Mouse (Mus musculus) heart, postnatal 14 days (tissue): ENCODE measurements around the gene Copz1. TPM values are rescaled to one million over a fixed set of nuclear protein-coding genes. Genes with fewer than 3 reads are reported as not detected.
A peak's percentile ranks its signal among the peaks of the same experiment; 100 is the strongest.
"Not testable (repeated sequence)": the region's sequence is repeated elsewhere in the genome, so short reads cannot be mapped to it uniquely, and the experiment has no call there.

Source experiments
- DNase-seq, 2 experiments: peaks; one replicate each; pipeline ENCODE4 v3.0.0; 2021 to 2022
- intact Hi-C: fragments of 180-260 bp; cut with DNase I; formaldehyde crosslinking; loops from one replicate; pipeline ENCODE4 v1.15.1; 2025
- total RNA-seq, 2 experiments: library from RNA; stranded (reverse); gene quantifications; 2 replicates each; pipeline ENCODE4 v1.2.3; 2021

Gene Copz1
- total RNA-seq, 2 experiments from 2014 or later, result 58.9 to 63.6 TPM

- not testable (repeated sequence) for DNase-seq
- intact Hi-C loops, result loop anchor here (2.0 kb wide), 1 partner anchor 57 kb away; no protein-coding TSS in a partner anchor
These were observed 23.0 kb upstream of the Copz1 start for GRCm38 (mm10) chr15:103249511-103249910.

DNA sequence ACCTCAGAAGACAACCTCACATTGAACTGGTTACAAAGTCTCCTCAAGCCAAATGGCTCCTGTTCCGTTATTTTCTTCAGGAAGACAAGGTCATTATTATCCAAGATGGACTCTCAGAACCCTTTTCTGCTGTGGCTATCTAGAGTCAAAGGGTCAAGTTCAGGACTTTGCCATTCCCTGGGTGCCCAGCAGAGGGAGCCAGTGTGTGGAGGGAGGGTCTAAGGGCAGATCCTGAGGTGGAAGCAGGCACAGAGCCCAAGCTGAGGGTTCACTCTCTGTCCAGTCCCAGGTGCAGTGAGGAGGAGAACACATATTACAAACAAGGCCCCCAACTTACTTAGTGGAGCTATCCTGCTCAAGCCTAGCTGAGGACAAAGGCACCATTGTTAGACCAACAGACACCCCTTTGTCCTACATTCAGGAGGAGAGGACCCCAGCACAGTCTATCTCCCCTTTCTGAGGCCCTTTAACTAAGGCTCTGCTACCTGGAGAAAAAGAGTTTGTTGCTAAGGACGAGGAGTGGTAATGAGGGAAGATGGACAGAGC is 22.2 kb upstream of the Copz1 start:
- DNase-seq, result peak; percentile 73 to 82

GRCm38 (mm10) chr15:103251595-103251994 is 20.9 kb upstream of the Copz1 start:
- DNase-seq, result no peak
- intact Hi-C loops, result no loop called here

More for the DNA sequence above, 22.2 kb upstream of the Copz1 start:
- intact Hi-C loops, result no loop called here

DNA sequence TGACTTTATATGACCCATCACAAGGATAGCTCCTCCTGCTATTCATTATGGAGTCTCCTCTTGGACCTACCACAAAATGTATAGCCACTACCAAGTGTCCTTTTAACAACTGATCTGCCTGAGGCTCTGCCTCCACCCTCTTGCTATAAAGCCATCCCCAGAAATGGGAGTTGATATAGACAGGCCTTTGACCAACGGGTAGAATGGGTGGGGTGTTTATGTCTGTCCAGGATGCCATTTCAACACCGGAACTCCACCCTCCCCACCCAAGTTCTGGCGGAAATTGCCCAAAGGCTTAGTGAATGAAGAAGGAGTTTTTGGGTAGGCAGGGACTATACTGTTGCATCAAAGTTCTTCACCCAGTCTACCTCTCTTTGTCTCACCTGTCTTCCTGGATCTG is 19.9 kb upstream of the Copz1 start:
- intact Hi-C loops, result no loop called here

DNA sequence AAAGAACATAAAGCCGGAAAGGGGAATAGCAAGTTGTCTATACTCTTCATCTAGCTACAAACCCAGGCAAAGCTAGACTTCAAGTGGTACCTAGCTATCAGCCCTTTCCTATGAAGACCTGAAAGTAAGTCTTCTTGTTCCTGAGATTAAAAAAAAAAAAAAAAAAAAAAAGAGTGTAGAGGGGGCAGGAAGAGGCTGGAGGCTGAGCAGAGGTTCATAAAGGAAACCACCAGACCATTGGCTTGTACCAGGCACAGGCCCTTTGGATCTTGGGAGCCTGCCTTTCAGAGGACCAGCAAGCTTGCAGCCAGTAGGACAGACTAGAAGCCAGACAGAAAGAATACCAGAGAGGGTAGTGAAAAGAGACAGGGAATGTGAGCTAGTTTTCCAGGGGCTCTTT is 19.2 kb upstream of the Copz1 start:
- intact Hi-C loops, result no loop called here
- no peak for DNase-seq

More for the DNA sequence above, 19.9 kb upstream of the Copz1 start:
- no peak for DNase-seq

GRCm38 (mm10) chr15:103255169-103255568 is 17.3 kb upstream of the Copz1 start:
- DNase-seq, result peak; percentile 31 to 41
- intact Hi-C loops, result no loop called here

DNA sequence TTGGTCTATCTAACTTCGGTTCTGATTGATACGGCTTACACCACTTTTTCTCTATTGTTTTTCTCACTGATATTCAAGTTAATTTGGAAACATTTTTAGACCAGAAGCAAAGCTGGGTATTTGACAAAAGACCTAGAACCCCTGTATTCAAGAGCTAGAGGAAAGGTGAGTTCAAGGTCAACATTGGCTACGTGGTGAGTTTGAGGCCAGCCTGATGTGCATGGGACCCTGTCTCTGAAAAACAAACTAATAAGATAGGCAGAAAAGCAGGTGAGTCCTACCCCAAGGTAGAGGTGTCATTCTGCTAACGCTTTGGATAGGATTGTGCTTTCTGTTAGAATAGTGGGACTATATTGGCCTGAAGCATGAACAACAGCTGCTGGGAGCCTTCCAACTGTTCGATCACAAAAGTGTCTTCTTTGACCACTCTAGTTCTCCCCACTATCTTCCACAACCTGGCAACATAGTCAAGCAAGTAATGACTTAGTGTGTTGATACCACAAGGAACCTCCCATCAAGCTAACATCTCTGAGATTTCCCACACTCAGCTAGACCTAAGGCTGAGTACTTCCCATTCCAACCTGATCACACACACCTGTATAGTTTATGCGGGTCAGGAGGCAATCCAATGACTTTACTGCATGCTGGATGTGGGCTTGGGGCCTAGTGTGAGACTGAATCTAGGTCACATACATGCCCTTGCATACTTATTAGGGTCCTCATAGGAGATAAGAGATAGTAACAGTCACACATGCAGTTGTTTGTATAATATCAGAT is 16.1 kb upstream of the Copz1 start:
- DNase-seq, result no peak
- intact Hi-C loops, result no loop called here

DNA sequence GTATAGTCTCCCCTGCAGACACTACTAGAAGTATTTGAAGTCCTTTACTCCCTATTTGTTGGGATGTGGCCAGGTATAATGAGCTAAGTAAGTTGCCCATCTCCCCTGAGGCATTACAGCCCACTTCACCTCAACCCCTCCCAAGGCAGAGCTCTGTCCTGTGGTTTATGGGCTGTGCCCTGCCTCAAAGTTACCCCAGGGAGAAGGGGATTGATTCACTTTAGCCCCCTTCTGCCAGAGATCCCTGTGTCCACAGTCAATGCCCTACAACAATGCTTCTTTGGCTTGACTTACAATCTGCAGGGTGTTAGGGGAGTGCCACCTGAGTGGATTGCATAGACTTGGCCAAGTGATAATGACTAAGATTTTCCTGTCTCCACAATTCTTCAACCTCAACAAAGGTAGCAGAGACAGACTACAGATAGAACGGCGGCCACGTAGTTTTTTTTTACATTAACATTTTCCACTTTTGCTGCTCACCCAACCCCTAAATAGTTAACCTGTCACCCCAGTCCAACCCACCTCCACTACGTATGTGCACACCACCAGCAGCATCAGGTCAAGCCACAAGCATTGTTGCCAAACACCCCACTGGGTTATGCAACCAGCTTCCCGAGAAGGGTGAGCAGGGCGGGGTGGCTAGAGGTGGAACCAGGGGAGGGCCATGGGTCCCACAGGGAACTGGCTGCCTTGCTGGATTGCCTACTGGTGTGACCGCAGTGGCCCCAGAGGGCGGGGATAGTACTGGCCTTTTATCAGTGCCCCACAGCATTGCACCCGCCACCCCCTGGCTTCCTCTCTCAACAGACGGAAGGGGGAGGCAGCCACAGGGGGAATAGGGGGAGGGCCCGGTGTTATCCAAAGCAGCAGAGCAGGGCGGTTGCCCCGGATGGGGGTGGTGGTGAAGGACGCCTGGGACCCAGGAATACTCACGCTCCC is 14.5 kb upstream of the Copz1 start, which contains the start of gene Nfe2:
Gene Nfe2, minus strand, starts transcription at position 614 of the 939 bp plus-strand sequence.
- intact Hi-C loops, result no loop called here
- peak; percentile 67 to 69 for DNase-seq

GRCm38 (mm10) chr15:103259162-103259561 is 13.4 kb upstream of the Copz1 start:
- no peak for DNase-seq
- intact Hi-C loops, result no loop called here

DNA sequence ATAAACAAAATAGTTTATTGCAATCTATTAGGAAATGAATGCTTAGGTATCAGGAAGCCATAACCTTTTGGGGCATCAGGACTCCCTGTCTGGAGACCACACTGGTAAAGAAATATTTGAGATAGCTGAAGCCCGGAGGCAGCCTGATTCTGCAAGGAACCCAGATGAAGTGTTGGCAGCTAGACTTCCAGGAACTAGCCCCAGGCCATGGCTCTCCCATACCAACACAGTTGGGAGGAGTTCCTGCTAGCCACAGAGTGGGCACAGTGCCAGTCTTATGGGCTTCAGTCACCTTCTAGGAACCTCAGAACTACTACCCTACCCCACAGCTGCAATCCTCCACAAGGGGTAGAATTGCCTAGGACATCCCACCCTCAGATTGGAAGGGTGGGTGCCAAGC is 12.5 kb upstream of the Copz1 start:
- no peak for DNase-seq
- intact Hi-C loops, result no loop called here

- intact Hi-C loops, result no loop called here
- no peak for DNase-seq
These were observed 7.7 kb upstream of the Copz1 start for GRCm38 (mm10) chr15:103264794-103265193.

GRCm38 (mm10) chr15:103268903-103269302 is 3.6 kb upstream of the Copz1 start:
- intact Hi-C loops, result no loop called here

DNA sequence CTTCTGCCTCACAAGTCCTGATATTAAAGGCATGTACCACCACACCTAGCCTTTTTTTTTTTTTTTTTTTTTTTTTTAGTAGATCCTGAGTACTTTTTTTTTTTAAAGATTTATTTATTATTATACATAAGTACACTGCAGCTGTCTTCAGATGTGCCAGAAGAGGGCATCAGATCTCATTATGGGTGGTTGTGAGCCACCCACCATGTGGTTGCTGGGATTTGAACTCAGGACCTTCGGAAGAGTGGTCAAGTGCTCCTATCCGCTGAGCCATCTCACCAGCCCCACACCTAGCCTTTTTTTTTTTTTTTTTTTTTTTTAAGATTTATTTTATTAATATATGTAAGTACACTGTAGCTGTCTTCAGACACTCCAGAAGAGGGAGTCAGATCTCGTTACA is 3.4 kb downstream of the Copz1 start:
- DNase-seq, result not testable (repeated sequence)
- intact Hi-C loops, result loop anchor here (2.0 kb wide), 2 partner anchors 29 to 91 kb away; no protein-coding TSS in a partner anchor

More at GRCm38 (mm10) chr15:103268903-103269302, 3.6 kb upstream of the Copz1 start:
- DNase-seq, result no peak

GRCm38 (mm10) chr15:103277949-103278348 is 5.4 kb downstream of the Copz1 start:
- intact Hi-C loops, result loop anchor here (2.0 kb wide), 1 partner anchor 93 kb away; no protein-coding TSS in a partner anchor
- no peak for DNase-seq

- peak in 1 of 2 experiments; percentile 51 for DNase-seq
- intact Hi-C loops, result no loop called here
These were observed 7.2 kb downstream of the Copz1 start for GRCm38 (mm10) chr15:103279750-103280149.

DNA sequence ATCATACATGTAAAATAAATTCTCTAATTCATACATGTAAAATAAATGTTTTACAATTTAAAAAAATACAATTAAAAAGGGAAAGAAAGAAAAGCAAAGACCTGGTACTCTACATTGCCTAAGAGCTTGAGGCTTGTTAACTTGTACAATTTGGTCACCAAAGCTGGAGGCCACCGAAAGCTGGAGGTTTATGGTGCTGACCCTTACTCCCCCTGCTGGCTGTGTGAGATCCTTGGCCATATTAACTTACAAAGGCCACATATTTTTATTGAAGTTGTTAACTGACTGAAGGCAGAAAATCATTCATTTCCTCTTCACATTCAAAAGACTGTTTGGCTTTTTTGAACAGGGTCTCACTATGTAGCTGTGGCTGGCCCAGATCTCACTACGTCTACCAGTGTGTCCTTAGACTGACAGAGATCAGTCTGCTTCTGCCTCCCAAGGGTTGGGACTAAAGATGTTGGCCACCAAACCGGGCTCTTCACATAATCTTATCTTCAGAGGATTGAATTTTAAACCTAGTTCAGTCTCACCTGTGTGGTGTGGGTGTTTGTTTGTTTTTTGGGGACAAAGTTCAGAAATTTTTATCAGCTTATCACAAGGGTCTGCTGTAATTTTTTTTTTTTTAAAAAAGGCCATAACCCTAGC is 8.4 kb downstream of the Copz1 start:
- DNase-seq, result no peak
- intact Hi-C loops, result no loop called here

GRCm38 (mm10) chr15:103281465-103282205 is 9.1 kb downstream of the Copz1 start:
- DNase-seq, result no peak
- intact Hi-C loops, result no loop called here

GRCm38 (mm10) chr15:103284066-103284465 is 11.6 kb downstream of the Copz1 start:
- intact Hi-C loops, result loop anchor here (2.0 kb wide), 1 partner anchor 23 kb away; no protein-coding TSS in a partner anchor
- DNase-seq, result peak; percentile 45 to 68

DNA sequence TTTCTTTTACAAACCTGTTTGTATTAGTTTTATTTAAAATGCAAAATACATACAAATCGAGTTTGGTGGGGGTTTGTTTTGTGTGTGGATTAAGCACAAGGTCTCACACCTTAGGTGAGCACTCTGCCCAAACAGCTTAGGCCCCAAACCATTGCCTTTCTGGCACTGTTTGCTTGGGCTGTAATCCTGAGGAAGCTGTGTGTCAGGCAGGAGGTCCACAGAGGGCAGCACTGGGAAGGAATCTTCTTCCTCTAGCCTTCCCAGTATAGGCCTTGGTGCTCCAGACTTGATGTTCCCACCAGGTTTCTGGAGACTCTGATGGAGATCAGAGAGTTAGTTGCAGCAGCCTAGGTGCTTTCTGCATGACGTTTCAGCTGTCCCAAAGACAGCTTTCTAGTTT is 12.1 kb downstream of the Copz1 start:
- DNase-seq, result no peak
- intact Hi-C loops, result loop anchor here (2.0 kb wide), 1 partner anchor 22 kb away; no protein-coding TSS in a partner anchor
